Mouse (Mus musculus) G1E (cell line): ENCODE measurements around the gene Fer. TPM values are rescaled to one million over a fixed set of nuclear protein-coding genes. Genes with fewer than 3 reads are reported as not detected.

Source experiments
- ATAC-seq: 2 replicates; pipeline ENCODE4 v1.8.0; 2016; ENCODE audit warnings: mild to moderate bottlenecking; ENCODE audit not compliant: insufficient number of reproducible peaks, poor library complexity, low FRiP score, severe bottlenecking; ENCODE audit errors: extremely low read depth
- DNase-seq: peaks from one replicate; pipeline ENCODE4 v3.0.0; 2012; ENCODE audit warnings: low spot score
- H3K27me3 ChIP-seq: 2 replicates; pipeline ENCODE4 v1.6.1; 2012; ENCODE audit warnings: mild to moderate bottlenecking, low read length, inconsistent platforms; ENCODE audit not compliant: insufficient read depth
- H3K36me3 ChIP-seq: replicated peaks from 2 replicates; pipeline ENCODE3; 2012; ENCODE audit warnings: mild to moderate bottlenecking, inconsistent platforms
- H3K4me1 ChIP-seq: 2 replicates; pipeline ENCODE4 v1.6.1; 2012; ENCODE audit warnings: low read depth, low read length, inconsistent platforms, mixed read lengths; ENCODE audit not compliant: insufficient read depth
- H3K4me3 ChIP-seq: 2 replicates; pipeline ENCODE4 v1.5.1; 2012; ENCODE audit warnings: low read depth, mild to moderate bottlenecking, inconsistent platforms, low read length, moderate library complexity, mixed read lengths
- H3K9me3 ChIP-seq: replicated peaks from 2 replicates; pipeline ENCODE4 v1.6.1; 2012; ENCODE audit warnings: inconsistent platforms
- CTCF ChIP-seq: IDR thresholded peaks from 2 replicates; pipeline ENCODE4 v1.5.1; 2012; ENCODE audit warnings: low read depth, low read length, inconsistent platforms, mixed read lengths
- GATA1 ChIP-seq: IDR thresholded peaks from 2 replicates; pipeline ENCODE4 v1.6.1; 2012; ENCODE audit warnings: borderline replicate concordance, low read length, inconsistent platforms, mixed read lengths
- GATA2 ChIP-seq: IDR thresholded peaks from 2 replicates; pipeline ENCODE4 v1.6.1; 2012; ENCODE audit warnings: low read depth, low read length, inconsistent platforms, borderline replicate concordance
- POLR2AphosphoS5 ChIP-seq: IDR thresholded peaks from 2 replicates; pipeline ENCODE4 v1.6.1; 2012; ENCODE audit warnings: low read depth, low read length, inconsistent platforms; ENCODE audit not compliant: insufficient replicate concordance
- TAL1 ChIP-seq: conservative IDR thresholded peaks from 2 replicates; pipeline ENCODE4 v1.6.1; 2012; ENCODE audit warnings: low read depth, low read length, inconsistent platforms, mixed read lengths
- polyA plus RNA-seq: library from polyadenylated mRNA; stranded (reverse); fragments of >175 nt; gene quantifications from 2 replicates; pipeline ENCODE4 v1.2.3, GENCODE M21; 2012
- total RNA-seq, 2 experiments: library from RNA; stranded (forward) in 1 of 2; stranded (reverse) in 1 of 2; fragments of 200-1000 nt in 1 of 2; fragments of >200 nt in 1 of 2; fragmentation: Nextera tagmentation in 1 of 2; gene quantifications; 2 replicates each; pipeline ENCODE4 v1.2.3; 2014 to 2017

Fer gene
- total and polyA plus RNA-seq, 3 experiments, result 1.9 to 39.8 (median 27.9) TPM

- Histone ChIP-seq H3K9me3 (no peaks in the 10 kb centered on the region), H3K27me3 (no peaks in the 10 kb centered on the region), H3K4me3 (no peak overlapping the region; the same call in 1 of the 2 replicates), H3K4me1 (peaks cover 69% of the 10 kb centered on the region), H3K36me3 (peaks cover 7% of the 10 kb centered on the region)
- no peak for TF ChIP-seq TAL1
- TF ChIP-seq GATA2, result no peak
- no peak for TF ChIP-seq POLR2AphosphoS5
- TF ChIP-seq CTCF, result no peak
- TF ChIP-seq GATA1, result no peak
- DNase-seq (no peak), ATAC-seq (no peak)
Observed at GRCm38 (mm10) chr17:63974253-63974652, 111.4 kb downstream of the Fer start.

DNA sequence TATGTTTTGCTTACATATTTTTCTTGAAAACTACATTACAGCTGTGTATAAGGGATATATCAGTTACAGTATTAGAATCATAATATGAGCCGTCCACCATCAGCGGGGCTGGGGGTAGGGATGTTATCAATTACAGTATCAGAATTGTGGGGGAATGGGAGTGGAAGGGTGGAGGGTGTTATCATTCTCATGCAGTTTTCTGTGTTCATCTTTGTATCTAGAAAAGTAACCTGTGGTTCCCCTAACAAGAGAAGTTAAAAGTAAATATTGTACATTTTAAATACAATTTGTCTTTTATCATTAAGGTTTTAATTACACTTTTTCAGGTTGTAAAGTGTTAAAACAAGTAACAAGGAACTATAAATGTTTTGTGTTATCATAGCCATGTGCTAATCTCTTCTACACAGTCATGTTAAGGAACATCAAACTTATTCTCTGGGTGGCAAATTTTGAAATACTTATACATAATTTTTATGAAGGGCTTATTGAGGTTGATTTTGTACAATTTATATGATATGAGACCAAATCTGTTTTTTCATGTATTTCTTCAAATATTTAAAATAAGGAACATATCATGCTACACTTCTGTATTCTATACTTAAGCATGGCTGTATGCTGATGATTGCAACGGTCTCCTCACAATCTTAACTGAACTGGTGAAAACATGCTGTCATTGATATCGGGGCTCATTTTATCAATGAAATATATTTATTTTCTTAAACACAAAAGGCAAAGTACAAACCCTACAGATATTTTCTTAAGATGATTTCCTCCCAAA, 116.1 kb downstream of the Fer start:
- Histone ChIP-seq H3K9me3 (no peaks in the 10 kb centered on the region), H3K4me3 (no peak overlapping the region), H3K4me1 (peaks cover 53% of the 10 kb centered on the region), H3K36me3 (peaks cover 12% of the 10 kb centered on the region), H3K27me3 (no peaks in the 10 kb centered on the region)
- TF ChIP-seq GATA1 (no peak), TAL1 (no peak), POLR2AphosphoS5 (no peak), CTCF (no peak), GATA2 (no peak)
- peak; percentile 55 for ATAC-seq
- DNase-seq, result no peak

DNA sequence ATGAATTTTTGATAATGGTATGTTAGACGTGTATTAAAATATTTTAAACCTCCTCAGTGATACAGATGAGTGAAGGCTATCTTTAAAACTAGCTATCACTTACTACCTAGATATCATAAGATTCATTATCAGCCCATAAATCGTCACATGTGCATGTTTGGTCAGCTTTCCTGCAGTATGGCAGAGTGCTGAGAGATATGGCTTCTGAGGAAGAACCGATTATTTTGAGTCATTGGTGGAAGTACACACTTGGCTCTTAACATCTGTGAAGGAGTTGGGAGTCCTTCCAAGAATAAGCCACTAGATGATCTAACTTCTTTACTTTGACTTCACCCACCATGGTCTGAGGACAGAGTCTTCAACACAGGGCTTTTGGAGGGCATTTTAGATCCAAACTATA, 117.3 kb downstream of the Fer start:
- H3K9me3 ChIP-seq, result no peaks in the 10 kb centered on the region
- peaks cover 5% of the 10 kb centered on the region for H3K36me3 ChIP-seq
- H3K27me3 ChIP-seq, result no peaks in the 10 kb centered on the region
- TF ChIP-seq TAL1, result no peak
- TF ChIP-seq CTCF, result no peak
- no peak for TF ChIP-seq GATA2
- no peak for TF ChIP-seq GATA1
- TF ChIP-seq POLR2AphosphoS5, result no peak
- no peak overlapping the region for H3K4me3 ChIP-seq
- peaks cover 44% of the 10 kb centered on the region for H3K4me1 ChIP-seq
- DNase-seq (no peak), ATAC-seq (peak; percentile 52)

GRCm38 (mm10) chr17:63988710-63989109, 125.8 kb downstream of the Fer start:
- no peaks in the 10 kb centered on the region for H3K4me1 ChIP-seq
- TF ChIP-seq GATA2 (no peak), GATA1 (no peak), TAL1 (no peak), CTCF (no peak), POLR2AphosphoS5 (no peak)
- H3K36me3 ChIP-seq, result peaks cover 8% of the 10 kb centered on the region
- no peaks in the 10 kb centered on the region for H3K9me3 ChIP-seq
- H3K4me3 ChIP-seq, result no peak overlapping the region
- DNase-seq, result no peak
- H3K27me3 ChIP-seq, result no peaks in the 10 kb centered on the region
- ATAC-seq, result no peak

DNA sequence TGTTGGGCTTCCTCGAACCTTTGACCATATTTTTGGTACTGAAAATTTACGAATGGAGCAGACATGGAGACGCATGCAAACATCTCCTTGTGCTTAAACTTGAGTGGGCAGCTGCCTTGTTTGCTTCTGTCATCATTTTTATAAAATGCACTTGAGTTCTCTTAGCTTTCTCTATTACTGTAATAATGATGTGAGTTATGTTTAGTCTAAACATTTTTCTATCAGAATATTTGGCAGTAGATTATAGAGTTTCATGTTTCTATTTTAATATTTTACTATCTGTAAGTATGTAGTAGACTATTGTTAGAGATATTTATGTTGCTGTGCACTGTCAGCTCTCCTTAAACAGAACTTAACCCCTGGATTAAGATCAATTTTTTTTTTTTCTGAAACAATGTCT, 128.3 kb downstream of the Fer start:
- Histone ChIP-seq H3K36me3 (peaks cover 12% of the 10 kb centered on the region), H3K4me3 (no peak overlapping the region), H3K4me1 (no peaks in the 10 kb centered on the region), H3K27me3 (no peaks in the 10 kb centered on the region), H3K9me3 (no peaks in the 10 kb centered on the region)
- ATAC-seq (no peak), DNase-seq (no peak)
- no peak for TF ChIP-seq TAL1
- no peak for TF ChIP-seq GATA2
- TF ChIP-seq POLR2AphosphoS5, result no peak
- TF ChIP-seq CTCF, result no peak
- TF ChIP-seq GATA1, result no peak

- TF ChIP-seq TAL1 (no peak), POLR2AphosphoS5 (no peak), GATA1 (no peak), CTCF (no peak), GATA2 (no peak)
- DNase-seq, result no peak
- peaks cover 15% of the 10 kb centered on the region for H3K36me3 ChIP-seq
- H3K4me3 ChIP-seq, result no peak overlapping the region
- no peak for ATAC-seq
- H3K9me3 ChIP-seq, result no peaks in the 10 kb centered on the region
- H3K27me3 ChIP-seq, result no peaks in the 10 kb centered on the region
- no peaks in the 10 kb centered on the region for H3K4me1 ChIP-seq
Observed at GRCm38 (mm10) chr17:63995921-63996320, 133.1 kb downstream of the Fer start.
